ENCODE assay signal across 9 mouse cellular contexts in the genomic region with DNA sequence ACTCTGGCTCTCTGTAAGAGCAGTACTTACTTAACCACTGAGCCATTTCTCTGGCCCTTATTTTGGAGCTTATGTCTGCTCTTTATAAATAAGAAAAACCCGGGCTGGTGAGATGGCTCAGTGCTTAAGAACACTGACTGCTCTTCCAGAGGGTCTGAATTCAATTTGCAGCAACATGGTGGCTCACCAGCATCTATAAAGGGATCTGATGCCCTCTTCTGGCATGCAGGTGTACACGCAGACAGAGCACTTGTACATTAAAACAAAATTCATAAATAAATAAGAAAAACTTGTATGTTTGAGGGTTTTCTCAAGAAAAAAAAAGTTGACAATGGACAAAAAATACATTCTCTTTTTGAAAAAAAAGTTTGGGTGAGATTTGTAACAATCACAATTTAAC. TPM values are rescaled to one million over a fixed set of nuclear protein-coding genes. Genes with fewer than 3 reads are reported as not detected.
DNase-seq lines count a peak whose midpoint lies in the region; ATAC-seq and TF ChIP-seq lines count a peak whose summit lies in the region.
"Had no signal": no experiment of that assay in that cellular context is flagged by ENCODE, and none has a peak within 500 bp of the region (broad histone marks: within the 10 kb centered on the region; RNA-seq: fewer than 3 reads in every experiment).

No protein-coding gene starts in this region.

- ATAC-seq in hindbrain, embryonic 12.5 days (ENCODE audit: low FRiP score), result no peak
- ATAC-seq in CD4-positive, CD25-positive, alpha-beta regulatory T cell, adult 4 months, result no peak
- ATAC-seq in granulocyte monocyte progenitor cell, adult 5-6 weeks (replicated peaks; ENCODE audit: poor library complexity, severe bottlenecking), result no peak

- WGBS in hindbrain, embryonic 10.5 days, result 46% methylated on average over 2 of the region's 2 CpGs
- WGBS in hindbrain, embryonic 12.5 days, result 49% methylated on average over 2 of the region's 2 CpGs

- H3K4me2 ChIP-seq in hindbrain, embryonic 12.5 days (replicated peaks), result no peak overlapping the region
- no peak overlapping the region for H3K4me2 ChIP-seq in CH12.LX (ENCODE audit: insufficient read depth, low read depth, poor library complexity, severe bottlenecking)

- no peaks in the 10 kb centered on the region for H3K36me3 ChIP-seq in hindbrain, embryonic 10.5 days
- H3K36me3 ChIP-seq in hindbrain, embryonic 12.5 days, result no peaks in the 10 kb centered on the region
- no peaks in the 10 kb centered on the region for H3K36me3 ChIP-seq in CH12.LX (replicated peaks in 1 of 2; ENCODE audit: control insufficient read depth in 1 of 2, insufficient read depth in 1 of 2, low read length in 1 of 2)

- DNase-seq in hindbrain, embryonic 10.5 days (ENCODE audit: low spot score), result peak; percentile 6
- peak; percentile 17 for DNase-seq in CH12.LX (ENCODE audit: extremely low read depth)
- DNase-seq in ZHBTc4 (ENCODE audit: low read depth, low spot score), result peak; percentile 8
- peak; percentile 34 to 45 for DNase-seq in kidney, postnatal 25 days
- DNase-seq in cerebellum, adult 18-20 months, result no peak

- no peak overlapping the region for H3K9ac ChIP-seq in hindbrain, embryonic 12.5 days
- no peak overlapping the region for H3K9ac ChIP-seq in CH12.LX (ENCODE audit: insufficient read depth, low read depth)

- H3K79me2 ChIP-seq in CH12.LX (replicated peaks; ENCODE audit: control insufficient read depth, extremely low read depth, insufficient read depth, poor library complexity, severe bottlenecking), result no peaks in the 10 kb centered on the region

- no peak for TF ChIP-seq EP300 in CH12.LX (IDR thresholded peaks at IDR 0.05; ENCODE audit: low read length)

- no peaks in the 10 kb centered on the region for H3K9me3 ChIP-seq in hindbrain, embryonic 10.5 days
- H3K9me3 ChIP-seq in hindbrain, embryonic 12.5 days (replicated peaks), result no peaks in the 10 kb centered on the region
- no peaks in the 10 kb centered on the region for H3K9me3 ChIP-seq in CH12.LX (replicated peaks; ENCODE audit: low read length)

- H3K4me3 ChIP-seq in hindbrain, embryonic 10.5 days, result no peak overlapping the region
- no peak overlapping the region for H3K4me3 ChIP-seq in hindbrain, embryonic 12.5 days
- no peak overlapping the region for H3K4me3 ChIP-seq in CH12.LX (replicated peaks in 1 of 3; ENCODE audit: low read depth in 2 of 3, low read length in 2 of 3, poor library complexity in 1 of 3)

- no peaks in the 10 kb centered on the region for H3K27me3 ChIP-seq in hindbrain, embryonic 10.5 days (ENCODE audit: insufficient read depth, poor library complexity, severe bottlenecking)
- H3K27me3 ChIP-seq in hindbrain, embryonic 12.5 days, result no peaks in the 10 kb centered on the region
- H3K27me3 ChIP-seq in CH12.LX (replicated peaks), result no peaks in the 10 kb centered on the region

- dilution Hi-C loops in CH12.LX (cut with MboI; ENCODE audit: extremely low pct_ligation_motif_present, extremely low pct_unique_long_range_greater_than_20kb, low sequenced_read_pairs), result no loop called here

- no peak overlapping the region for H3K27ac ChIP-seq in hindbrain, embryonic 10.5 days
- H3K27ac ChIP-seq in hindbrain, embryonic 12.5 days, result no peak overlapping the region
- H3K27ac ChIP-seq in CH12.LX (ENCODE audit: insufficient read depth, low read depth), result no peak overlapping the region

- no peak for TF ChIP-seq POLR2A in CH12.LX (IDR thresholded peaks at IDR 0.05; ENCODE audit: low read depth, low read length)

- in situ Hi-C loops in CH12.LX (cut with MboI; ENCODE audit: low pct_ligation_motif_present, low pct_unique_long_range_greater_than_20kb, low sequenced_read_pairs), result no loop called here

- peak; percentile 59 for TF ChIP-seq RAD21 in CH12.LX (IDR thresholded peaks at IDR 0.05; ENCODE audit: low read depth, low read length)

- no peaks in the 10 kb centered on the region for H3K4me1 ChIP-seq in hindbrain, embryonic 10.5 days (replicated peaks)
- no peaks in the 10 kb centered on the region for H3K4me1 ChIP-seq in hindbrain, embryonic 12.5 days
- H3K4me1 ChIP-seq in CH12.LX (ENCODE audit: control insufficient read depth in 1 of 2, insufficient read depth in 2 of 2), result no peaks in the 10 kb centered on the region

- peak in 1 of 2 experiments; percentile 57; a peak in 2 of 4 replicates for TF ChIP-seq CTCF in CH12.LX (conservative IDR thresholded peaks at IDR 0.05 in 1 of 2, IDR thresholded peaks at IDR 0.05 in 1 of 2; ENCODE audit: low read depth in 2 of 2, low read length in 2 of 2)

TF ChIP-seq in CH12.LX, 34 proteins besides CTCF, POLR2A, EP300 and RAD21:
- no peak for TF ChIP-seq JUND (conservative IDR thresholded peaks at IDR 0.05; ENCODE audit: low read depth, low read length)
- peak; percentile 32; the same call in 1 of the 2 replicates for TF ChIP-seq SMC3 (IDR thresholded peaks at IDR 0.05; ENCODE audit: low read depth, low read length)

RNA-seq across cellular contexts. Expression of a gene that starts 28.1 kb away (rescaled TPM):
- not detected in 2 replicates for polyA plus RNA-seq in hindbrain, embryonic 10.5 days (2016; fragmentation: Nextera tagmentation; extraction: Ambion mirVana)
- not detected in 2 replicates for polyA plus RNA-seq in hindbrain, embryonic 12.5 days (2016; fragmentation: Nextera tagmentation; extraction: Ambion mirVana)
- total RNA-seq in CH12.LX (2012; rRNA removed) (not detected in 2 replicates), CH12.LX (2014; rRNA removed) (not detected in 2 replicates)
- polyA plus RNA-seq in CH12.LX (2012; ENCODE audit: insufficient read length, low read depth), result not detected in 2 replicates
- polyA plus RNA-seq in CD4-positive, CD25-positive, alpha-beta regulatory T cell, adult 4 months (2017; shearing (Covaris generic)), result not detected
- total RNA-seq in granulocyte monocyte progenitor cell, adult 5-6 weeks (2014; fragmentation: Nextera tagmentation), result not detected in 2 replicates
- total RNA-seq in granulocyte monocyte progenitor cell, adult 5-6 weeks (2017), result not detected in 2 replicates
- total RNA-seq: left cerebral cortex, adult 18-20 months had no signal

Comparison
In these comparisons a context has a peak if more than half of its experiments do, and no peak if none do; other contexts are left out.
1. DNase-seq: peak in hindbrain, embryonic 10.5 days (single experiment), CH12.LX (single experiment), ZHBTc4 (single experiment) and kidney, postnatal 25 days (2 of 2); none in cerebellum, adult 18-20 months (0 of 2).